Mouse (Mus musculus): ENCODE data around the gene Prkg1. TPM values are rescaled to one million over a fixed set of nuclear protein-coding genes. Genes with fewer than 3 reads are reported as not detected.

The Prkg1 gene
- polyA plus RNA-seq, 1 experiment from 2014 or later = 2.1 TPM

DNA sequence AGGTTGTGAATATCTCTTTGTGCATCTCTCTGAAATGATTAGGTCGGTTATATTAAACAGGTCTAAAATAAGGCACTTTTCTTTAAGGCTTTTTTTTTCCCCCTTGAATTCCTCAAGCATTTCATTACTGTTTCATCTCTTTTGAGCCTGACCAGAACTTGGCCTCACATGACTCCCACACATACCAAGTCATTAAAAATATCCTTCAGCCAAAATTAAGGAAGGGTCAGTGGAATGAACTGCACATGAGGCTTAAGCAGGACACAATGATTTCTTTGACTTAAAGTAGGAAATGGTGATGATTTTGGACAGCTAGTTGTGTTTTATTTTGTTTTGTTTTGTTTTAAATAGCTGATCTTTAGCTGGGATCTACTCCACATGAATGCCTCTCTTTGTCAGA lies 320.7 kb downstream of the Prkg1 start:
- Histone ChIP-seq H3K9ac (ENCODE audit: low read depth, low read length) (no peak overlapping the region), H3K4me3 (ENCODE audit: low read length) (no peak overlapping the region), H3K27me3 (ENCODE audit: control insufficient read depth, insufficient read depth, low read length) (no peaks in the 10 kb centered on the region), H3K9me3 (ENCODE audit: control insufficient read depth, low read length) (no peaks in the 10 kb centered on the region), H3K27ac (ENCODE audit: low read depth, low read length) (no peak overlapping the region), H3K4me1 (ENCODE audit: control insufficient read depth, insufficient read depth, low read length) (no peaks in the 10 kb centered on the region), H3K36me3 (ENCODE audit: control insufficient read depth, insufficient read depth, low read length) (no peaks in the 10 kb centered on the region), H3K4me2 (replicated peaks; ENCODE audit: low read depth, low read length) (no peak overlapping the region)
- ATAC-seq (ENCODE audit: low FRiP score, low TSS enrichment) = no peak
- 51% methylated on average over 1 of the region's 1 CpGs for WGBS

DNA sequence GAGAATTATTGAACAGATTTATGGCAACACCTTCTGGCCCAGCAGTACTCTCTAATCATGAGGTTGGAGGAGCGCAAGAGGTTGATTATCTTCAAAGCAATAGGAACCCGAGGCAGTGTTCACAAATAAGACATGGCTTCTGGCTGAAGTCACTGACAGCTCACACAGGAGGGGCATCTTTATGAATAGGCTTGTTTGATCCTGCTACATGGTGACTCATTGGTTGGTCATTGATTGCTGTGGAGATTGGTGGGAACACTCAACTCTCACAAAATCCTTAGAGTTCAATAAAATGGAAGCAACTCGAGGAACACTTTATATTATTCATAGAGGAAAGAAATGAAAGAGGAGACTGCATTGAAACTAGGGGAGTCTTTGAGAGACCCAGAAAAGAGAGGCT lies 322.5 kb downstream of the Prkg1 start:
- no peaks in the 10 kb centered on the region for H3K36me3 ChIP-seq (ENCODE audit: control insufficient read depth, insufficient read depth, low read length)
- no peak overlapping the region for H3K4me3 ChIP-seq (ENCODE audit: low read length)
- H3K4me2 ChIP-seq (replicated peaks; ENCODE audit: low read depth, low read length) = no peak overlapping the region
- no peaks in the 10 kb centered on the region for H3K4me1 ChIP-seq (ENCODE audit: control insufficient read depth, insufficient read depth, low read length)
- 85% methylated on average over 3 of the region's 3 CpGs for WGBS
- no peak overlapping the region for H3K9ac ChIP-seq (ENCODE audit: low read depth, low read length)
- H3K27me3 ChIP-seq (ENCODE audit: control insufficient read depth, insufficient read depth, low read length) = no peaks in the 10 kb centered on the region
- no peak overlapping the region for H3K27ac ChIP-seq (ENCODE audit: low read depth, low read length)
- H3K9me3 ChIP-seq (ENCODE audit: control insufficient read depth, low read length) = no peaks in the 10 kb centered on the region
- no peak for ATAC-seq (ENCODE audit: low FRiP score, low TSS enrichment)

DNA sequence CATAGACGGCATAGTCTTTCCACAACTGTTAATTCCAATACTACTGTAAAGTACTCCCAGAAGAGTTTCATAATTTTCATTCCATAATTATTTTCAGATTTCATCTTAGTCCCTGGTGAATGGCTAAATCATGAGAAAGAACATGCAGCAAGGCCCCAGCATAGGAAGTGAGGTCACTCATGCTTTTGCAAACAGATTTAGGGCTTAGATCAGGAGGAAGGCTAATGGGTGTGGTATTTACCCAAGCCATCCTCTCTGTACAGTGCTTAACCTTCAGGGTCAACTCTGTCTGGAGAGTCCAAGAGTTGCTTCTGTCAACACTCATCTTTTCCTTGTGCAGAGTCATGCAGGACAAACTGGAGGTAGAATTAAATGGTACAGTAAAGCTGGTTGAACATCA lies 331.4 kb downstream of the Prkg1 start:
- H3K9ac ChIP-seq (ENCODE audit: low read depth, low read length) = no peak overlapping the region
- 77% methylated on average over 1 of the region's 1 CpGs for WGBS
- no peak overlapping the region for H3K27ac ChIP-seq (ENCODE audit: low read depth, low read length)
- no peak overlapping the region for H3K4me2 ChIP-seq (replicated peaks; ENCODE audit: low read depth, low read length)
- H3K9me3 ChIP-seq (ENCODE audit: control insufficient read depth, low read length) = no peaks in the 10 kb centered on the region
- ATAC-seq (ENCODE audit: low FRiP score, low TSS enrichment) = 0 out of 2 replicates have a peak, but pooled peaks have one; percentile 32
- no peaks in the 10 kb centered on the region for H3K4me1 ChIP-seq (ENCODE audit: control insufficient read depth, insufficient read depth, low read length)
- no peaks in the 10 kb centered on the region for H3K27me3 ChIP-seq (ENCODE audit: control insufficient read depth, insufficient read depth, low read length)
- no peaks in the 10 kb centered on the region for H3K36me3 ChIP-seq (ENCODE audit: control insufficient read depth, insufficient read depth, low read length)
- no peak overlapping the region for H3K4me3 ChIP-seq (ENCODE audit: low read length)

DNA sequence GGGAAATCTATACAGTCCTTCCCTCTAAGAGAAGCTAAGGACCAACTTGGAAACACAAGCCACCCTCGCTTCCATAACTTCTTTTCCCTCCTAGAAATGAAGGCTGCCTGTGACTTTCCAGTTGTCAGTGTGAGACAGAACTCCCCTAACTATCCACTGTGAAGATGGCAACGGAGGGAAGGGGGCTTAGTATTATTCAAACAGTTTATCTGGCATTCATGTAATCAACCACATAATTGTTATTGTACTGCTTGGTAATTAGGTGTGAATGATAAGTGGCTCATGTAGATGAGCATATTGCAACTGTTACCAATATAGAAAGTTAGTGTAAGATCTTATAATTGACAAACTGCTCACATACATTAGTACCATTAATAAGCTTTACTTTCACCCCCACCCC lies 333.4 kb downstream of the Prkg1 start:
- Histone ChIP-seq H3K9me3 (ENCODE audit: control insufficient read depth, low read length) (no peaks in the 10 kb centered on the region), H3K27ac (ENCODE audit: low read depth, low read length) (no peak overlapping the region), H3K4me1 (ENCODE audit: control insufficient read depth, insufficient read depth, low read length) (no peaks in the 10 kb centered on the region), H3K9ac (ENCODE audit: low read depth, low read length) (no peak overlapping the region), H3K4me3 (ENCODE audit: low read length) (no peak overlapping the region), H3K27me3 (ENCODE audit: control insufficient read depth, insufficient read depth, low read length) (no peaks in the 10 kb centered on the region), H3K4me2 (replicated peaks; ENCODE audit: low read depth, low read length) (no peak overlapping the region), H3K36me3 (ENCODE audit: control insufficient read depth, insufficient read depth, low read length) (no peaks in the 10 kb centered on the region)
- 74% methylated on average over 2 of the region's 2 CpGs for WGBS
- no peak for ATAC-seq (ENCODE audit: low FRiP score, low TSS enrichment)

- H3K27ac ChIP-seq (ENCODE audit: low read depth, low read length) = no peak overlapping the region
- no peak overlapping the region for H3K9ac ChIP-seq (ENCODE audit: low read depth, low read length)
- H3K36me3 ChIP-seq (ENCODE audit: control insufficient read depth, insufficient read depth, low read length) = no peaks in the 10 kb centered on the region
- H3K4me3 ChIP-seq (ENCODE audit: low read length) = no peak overlapping the region
- 70% methylated on average over 5 of the region's 5 CpGs for WGBS
- H3K27me3 ChIP-seq (ENCODE audit: control insufficient read depth, insufficient read depth, low read length) = no peaks in the 10 kb centered on the region
- no peaks in the 10 kb centered on the region for H3K4me1 ChIP-seq (ENCODE audit: control insufficient read depth, insufficient read depth, low read length)
- H3K4me2 ChIP-seq (replicated peaks; ENCODE audit: low read depth, low read length) = no peak overlapping the region
- H3K9me3 ChIP-seq (ENCODE audit: control insufficient read depth, low read length) = no peaks in the 10 kb centered on the region
- ATAC-seq (ENCODE audit: low FRiP score, low TSS enrichment) = no peak
Observed at GRCm38 (mm10) chr19:31426142-31426541, 338.7 kb downstream of the Prkg1 start.

DNA sequence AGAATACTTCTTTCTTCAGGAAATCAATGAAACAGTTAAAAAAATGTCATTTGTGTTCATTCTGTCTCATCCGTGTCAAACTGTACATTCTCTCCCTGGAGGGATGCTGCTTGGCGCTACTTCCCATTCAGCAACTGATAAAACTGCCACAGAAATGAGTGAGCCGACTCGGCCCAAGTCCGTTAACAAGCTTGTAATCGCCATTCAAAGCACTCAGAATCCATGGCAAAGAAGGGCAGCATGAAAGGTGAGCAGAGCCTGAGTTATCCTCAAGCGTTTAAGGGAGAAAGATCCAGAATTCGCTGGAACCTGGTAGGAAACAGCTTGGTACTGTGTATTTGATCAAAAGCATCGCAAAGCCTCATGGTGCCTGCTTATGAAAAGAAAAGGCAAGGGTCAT lies 339.6 kb downstream of the Prkg1 start:
- 79% methylated on average over 9 of the region's 9 CpGs for WGBS
- Histone ChIP-seq H3K27ac (ENCODE audit: low read depth, low read length) (no peak overlapping the region), H3K4me3 (ENCODE audit: low read length) (no peak overlapping the region), H3K4me2 (replicated peaks; ENCODE audit: low read depth, low read length) (no peak overlapping the region), H3K4me1 (ENCODE audit: control insufficient read depth, insufficient read depth, low read length) (no peaks in the 10 kb centered on the region), H3K36me3 (ENCODE audit: control insufficient read depth, insufficient read depth, low read length) (no peaks in the 10 kb centered on the region), H3K9ac (ENCODE audit: low read depth, low read length) (no peak overlapping the region), H3K9me3 (ENCODE audit: control insufficient read depth, low read length) (no peaks in the 10 kb centered on the region), H3K27me3 (ENCODE audit: control insufficient read depth, insufficient read depth, low read length) (no peaks in the 10 kb centered on the region)
- ATAC-seq (ENCODE audit: low FRiP score, low TSS enrichment) = no peak

DNA sequence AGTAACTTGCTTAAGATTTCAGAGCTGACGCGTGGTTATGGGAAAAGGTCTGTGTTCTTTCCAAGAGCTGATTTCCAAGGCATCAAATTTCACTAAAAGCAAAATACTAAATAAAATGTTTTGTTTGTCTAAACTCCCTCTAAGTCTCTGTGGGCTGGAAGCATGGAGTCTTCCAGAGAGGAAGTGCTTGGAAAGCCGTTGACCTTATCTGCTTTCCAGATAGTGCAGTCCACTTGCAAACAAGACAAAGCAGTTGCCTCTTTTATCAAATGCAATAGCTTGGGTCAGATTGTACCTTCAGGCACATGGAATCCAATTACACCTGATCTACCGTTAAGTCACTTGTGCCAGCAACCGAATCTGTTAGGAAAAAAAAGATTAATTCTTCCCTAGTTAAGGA lies 340.5 kb downstream of the Prkg1 start:
- H3K4me1 ChIP-seq (ENCODE audit: control insufficient read depth, insufficient read depth, low read length) = no peaks in the 10 kb centered on the region
- no peak overlapping the region for H3K4me2 ChIP-seq (replicated peaks; ENCODE audit: low read depth, low read length)
- H3K36me3 ChIP-seq (ENCODE audit: control insufficient read depth, insufficient read depth, low read length) = no peaks in the 10 kb centered on the region
- H3K27ac ChIP-seq (ENCODE audit: low read depth, low read length) = no peak overlapping the region
- 48% methylated on average over 5 of the region's 5 CpGs for WGBS
- H3K27me3 ChIP-seq (ENCODE audit: control insufficient read depth, insufficient read depth, low read length) = no peaks in the 10 kb centered on the region
- no peaks in the 10 kb centered on the region for H3K9me3 ChIP-seq (ENCODE audit: control insufficient read depth, low read length)
- H3K4me3 ChIP-seq (ENCODE audit: low read length) = no peak overlapping the region
- H3K9ac ChIP-seq (ENCODE audit: low read depth, low read length) = no peak overlapping the region
- no peak for ATAC-seq (ENCODE audit: low FRiP score, low TSS enrichment)

DNA sequence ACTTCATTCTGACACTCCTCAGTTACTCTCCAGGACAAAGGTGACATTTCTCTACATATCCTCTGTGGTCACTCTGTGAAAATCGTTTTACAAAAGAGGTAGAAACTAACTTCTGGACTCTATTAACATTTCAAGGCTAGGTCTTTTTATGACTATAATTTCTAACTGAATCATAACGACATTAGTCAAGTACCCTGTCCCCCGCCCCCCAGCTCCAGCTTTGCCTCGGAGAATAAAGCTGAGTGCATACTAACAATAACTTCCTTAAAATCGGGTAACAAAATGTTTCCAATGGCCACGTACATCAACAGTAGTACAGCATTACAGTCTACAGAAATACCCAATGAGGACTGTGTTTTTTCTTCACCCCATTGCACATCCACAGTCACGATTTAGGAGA lies 351.3 kb downstream of the Prkg1 start:
- Histone ChIP-seq H3K9me3 (ENCODE audit: control insufficient read depth, low read length) (no peaks in the 10 kb centered on the region), H3K36me3 (ENCODE audit: control insufficient read depth, insufficient read depth, low read length) (no peaks in the 10 kb centered on the region), H3K4me3 (ENCODE audit: low read length) (no peak overlapping the region), H3K9ac (ENCODE audit: low read depth, low read length) (no peak overlapping the region), H3K27ac (ENCODE audit: low read depth, low read length) (no peak overlapping the region), H3K4me1 (ENCODE audit: control insufficient read depth, insufficient read depth, low read length) (no peaks in the 10 kb centered on the region), H3K27me3 (ENCODE audit: control insufficient read depth, insufficient read depth, low read length) (no peaks in the 10 kb centered on the region), H3K4me2 (replicated peaks; ENCODE audit: low read depth, low read length) (no peak overlapping the region)
- no peak for ATAC-seq (ENCODE audit: low FRiP score, low TSS enrichment)
- 88% methylated on average over 7 of the region's 7 CpGs for WGBS

DNA sequence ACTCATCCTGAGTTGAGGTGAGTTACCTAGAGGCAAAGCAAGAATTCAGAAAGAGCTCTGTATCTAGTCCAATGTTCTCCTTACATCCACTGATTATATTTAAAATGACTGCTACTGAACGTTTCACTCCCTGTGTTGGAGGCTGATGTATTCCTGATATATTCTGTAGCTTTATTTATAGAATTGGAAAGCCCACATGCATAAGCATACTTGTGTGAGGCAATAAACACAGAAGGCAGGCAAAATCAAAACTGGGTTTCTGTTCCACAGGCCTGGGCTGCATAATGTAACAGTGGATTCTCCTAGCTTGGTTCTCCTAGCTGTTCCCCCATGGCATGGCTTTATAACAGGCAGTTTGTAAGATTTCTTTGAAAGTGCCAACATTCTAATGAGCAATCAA lies 368.7 kb downstream of the Prkg1 start:
- no peaks in the 10 kb centered on the region for H3K36me3 ChIP-seq (ENCODE audit: control insufficient read depth, insufficient read depth, low read length)
- H3K4me2 ChIP-seq (replicated peaks; ENCODE audit: low read depth, low read length) = no peak overlapping the region
- no peak overlapping the region for H3K9ac ChIP-seq (ENCODE audit: low read depth, low read length)
- H3K27me3 ChIP-seq (ENCODE audit: control insufficient read depth, insufficient read depth, low read length) = no peaks in the 10 kb centered on the region
- ATAC-seq (ENCODE audit: low FRiP score, low TSS enrichment) = no peak
- H3K9me3 ChIP-seq (ENCODE audit: control insufficient read depth, low read length) = no peaks in the 10 kb centered on the region
- H3K4me1 ChIP-seq (ENCODE audit: control insufficient read depth, insufficient read depth, low read length) = no peaks in the 10 kb centered on the region
- no peak overlapping the region for H3K27ac ChIP-seq (ENCODE audit: low read depth, low read length)
- no peak overlapping the region for H3K4me3 ChIP-seq (ENCODE audit: low read length)
- WGBS = 90% methylated on average over 1 of the region's 1 CpGs

- 79% methylated on average over 3 of the region's 3 CpGs for WGBS
- no peaks in the 10 kb centered on the region for H3K27me3 ChIP-seq (ENCODE audit: control insufficient read depth, insufficient read depth, low read length)
- ATAC-seq (ENCODE audit: low FRiP score, low TSS enrichment) = no peak
Observed at GRCm38 (mm10) chr19:31385353-31385752, 379.5 kb downstream of the Prkg1 start.

More at GRCm38 (mm10) chr19:31385353-31385752, 379.5 kb downstream of the Prkg1 start:
- H3K36me3 ChIP-seq (ENCODE audit: control insufficient read depth, insufficient read depth, low read length) = no peaks in the 10 kb centered on the region
- H3K4me3 ChIP-seq (ENCODE audit: low read length) = no peak overlapping the region
- no peaks in the 10 kb centered on the region for H3K9me3 ChIP-seq (ENCODE audit: control insufficient read depth, low read length)
- H3K4me2 ChIP-seq (replicated peaks; ENCODE audit: low read depth, low read length) = no peak overlapping the region
- no peak overlapping the region for H3K27ac ChIP-seq (ENCODE audit: low read depth, low read length)
- no peak overlapping the region for H3K9ac ChIP-seq (ENCODE audit: low read depth, low read length)
- H3K4me1 ChIP-seq (ENCODE audit: control insufficient read depth, insufficient read depth, low read length) = no peaks in the 10 kb centered on the region

All from kidney, embryonic 14.5 days (tissue).